Mouse (Mus musculus) liver, adult 2 months (tissue): ENCODE results near the gene Map4. TPM values are rescaled to one million over a fixed set of nuclear protein-coding genes. Genes with fewer than 3 reads are reported as not detected.

Experiments used
- DNase-seq: peaks from one replicate; pipeline ENCODE4 v3.0.0-alpha.2; 2011; ENCODE audit warnings: low read depth, low spot score; ENCODE audit errors: extremely low read depth
- H3K27ac ChIP-seq: fragments of 200-500 bp; replicated peaks from 2 replicates; pipeline ENCODE4 v1.5.1; 2012; ENCODE audit warnings: low read depth, mild to moderate bottlenecking, control low read depth, inconsistent platforms, low read length; ENCODE audit not compliant: insufficient read depth
- H3K27me3 ChIP-seq: fragments of 200-500 bp; 2 replicates; pipeline ENCODE4 v1.6.1; 2012; ENCODE audit warnings: mild to moderate bottlenecking, moderate library complexity, low read length, inconsistent platforms; ENCODE audit not compliant: control insufficient read depth, insufficient read depth
- H3K36me3 ChIP-seq: fragments of 200-500 bp; 2 replicates; pipeline ENCODE4 v1.6.1; 2012; ENCODE audit warnings: low read length, inconsistent platforms; ENCODE audit not compliant: control insufficient read depth, insufficient read depth
- H3K4me1 ChIP-seq: fragments of 200-500 bp; 2 replicates; pipeline ENCODE4 v1.6.1; 2011; ENCODE audit warnings: low read length; ENCODE audit not compliant: control insufficient read depth, insufficient read depth
- H3K4me3 ChIP-seq: fragments of 200-500 bp; 2 replicates; pipeline ENCODE4 v1.5.1; 2011; ENCODE audit warnings: low read depth, mild to moderate bottlenecking, control low read depth, low read length, moderate library complexity; ENCODE audit not compliant: insufficient read depth
- H3K79me2 ChIP-seq: fragments of 200-500 bp; 2 replicates; pipeline ENCODE4 v1.6.1; 2012; ENCODE audit warnings: inconsistent platforms, mild to moderate bottlenecking, low read length, moderate library complexity; ENCODE audit not compliant: control insufficient read depth, insufficient read depth
- H3K9ac ChIP-seq: fragments of 200-500 bp; 2 replicates; pipeline ENCODE4 v1.6.1; 2012; ENCODE audit warnings: low read depth, mild to moderate bottlenecking, control low read depth, inconsistent platforms, low read length
- CTCF ChIP-seq: fragments of 200-500 bp; IDR thresholded peaks from 2 replicates; pipeline ENCODE4 v1.5.1; 2011; ENCODE audit warnings: low read depth, low read length, control low read depth
- POLR2A ChIP-seq: fragments of 200-500 bp; IDR thresholded peaks from 2 replicates; pipeline ENCODE4 v1.6.1; 2011; ENCODE audit warnings: low read length, control low read depth; ENCODE audit not compliant: insufficient read depth; ENCODE audit errors: extremely low read depth
- WGBS: fragments of 180-500 bp; shearing (Covaris S2); methylation state at CpG from one replicate; pipeline ENCODE4 v1.1.7; 2018; 5-methylcytosine and 5-hydroxymethylcytosine counted together
- polyA plus RNA-seq: library from polyadenylated mRNA; depleted of rRNA; stranded (reverse); fragments of >200 nt; gene quantifications from 2 replicates; pipeline ENCODE4 v1.2.3, GENCODE M21; 2012
- total RNA-seq: library from RNA; depleted of rRNA; stranded (reverse); fragments of >200 nt; gene quantifications from 2 replicates; pipeline ENCODE4 v1.2.3, GENCODE M21; 2014

Gene Map4
- total and polyA plus RNA-seq, 2 experiments: 16.8 to 50.9 TPM

- Histone ChIP-seq H3K79me2 (no peaks in the 10 kb centered on the region; the same call in 1 of the 2 replicates), H3K9ac (no peak overlapping the region), H3K4me3 (no peak overlapping the region), H3K27me3 (no peaks in the 10 kb centered on the region), H3K27ac (no peak overlapping the region), H3K36me3 (no peaks in the 10 kb centered on the region), H3K4me1 (peaks cover 6% of the 10 kb centered on the region; the same call in 1 of the 2 replicates)
- 72% methylated on average over 5 of the region's 5 CpGs for WGBS
- DNase-seq: no peak
- TF ChIP-seq CTCF (no peak), POLR2A (no peak)
Measured at GRCm38 (mm10) chr9:109930063-109930462, 1.2 kb upstream of the Map4 start.

GRCm38 (mm10) chr9:109930752-109931151, 508 bp upstream of the Map4 start:
- H3K4me1 ChIP-seq: peaks cover 6% of the 10 kb centered on the region; the same call in 1 of the 2 replicates
- no peaks in the 10 kb centered on the region for H3K27me3 ChIP-seq
- H3K9ac ChIP-seq: no peak overlapping the region
- no peak overlapping the region for H3K4me3 ChIP-seq
- no peak for DNase-seq
- TF ChIP-seq CTCF (no peak), POLR2A (no peak)
- no peaks in the 10 kb centered on the region; the same call in 1 of the 2 replicates for H3K79me2 ChIP-seq
- no peaks in the 10 kb centered on the region for H3K36me3 ChIP-seq
- 56% methylated on average over 6 of the region's 6 CpGs for WGBS
- H3K27ac ChIP-seq: no peak overlapping the region

- no peak for DNase-seq
- Histone ChIP-seq H3K9ac (peak overlapping the region; percentile 86), H3K79me2 (peaks cover 2% of the 10 kb centered on the region; the same call in 1 of the 2 replicates), H3K4me1 (peaks cover 6% of the 10 kb centered on the region; the same call in 1 of the 2 replicates), H3K36me3 (no peaks in the 10 kb centered on the region), H3K27ac (peak overlapping the region; percentile 19), H3K4me3 (peak overlapping the region; percentile 83), H3K27me3 (no peaks in the 10 kb centered on the region)
- WGBS: under 1% methylated on average over 20 of the region's 20 CpGs
- no peak for TF ChIP-seq CTCF
- no peak for TF ChIP-seq POLR2A
Measured at GRCm38 (mm10) chr9:109932361-109932755, 1.1 kb downstream of the Map4 start.

- Histone ChIP-seq H3K27ac (peak overlapping the region; percentile 19; the same call in 1 of the 2 replicates), H3K4me3 (peak overlapping the region; percentile 83), H3K27me3 (no peaks in the 10 kb centered on the region), H3K4me1 (peaks cover 6% of the 10 kb centered on the region; the same call in 1 of the 2 replicates), H3K36me3 (no peaks in the 10 kb centered on the region), H3K9ac (peak overlapping the region; percentile 86; the same call in 1 of the 2 replicates), H3K79me2 (peaks cover 2% of the 10 kb centered on the region; the same call in 1 of the 2 replicates)
- TF ChIP-seq CTCF (0 out of 2 replicates have a peak, but pooled peaks have one; percentile 6), POLR2A (no peak)
- peak; percentile 47 for DNase-seq
- WGBS: 6% methylated on average over 12 of the region's 12 CpGs
Measured at GRCm38 (mm10) chr9:109932756-109933375, 1.6 kb downstream of the Map4 start.

- WGBS: 100% methylated on average over 3 of the region's 3 CpGs
Measured at GRCm38 (mm10) chr9:109939401-109939800, 8.1 kb downstream of the Map4 start.

GRCm38 (mm10) chr9:109942796-109943195, 11.5 kb downstream of the Map4 start:
- peak; percentile 80 for DNase-seq
- Histone ChIP-seq H3K36me3 (no peaks in the 10 kb centered on the region), H3K9ac (no peak overlapping the region), H3K4me1 (peaks cover 2% of the 10 kb centered on the region; the same call in 1 of the 2 replicates), H3K79me2 (peaks cover 22% of the 10 kb centered on the region; the same call in 1 of the 2 replicates), H3K27me3 (no peaks in the 10 kb centered on the region), H3K4me3 (no peak overlapping the region; the same call in 1 of the 2 replicates), H3K27ac (no peak overlapping the region)
- WGBS: 20% methylated on average over 4 of the region's 4 CpGs
- no peak for TF ChIP-seq POLR2A
- no peak for TF ChIP-seq CTCF

More at GRCm38 (mm10) chr9:109939401-109939800, 8.1 kb downstream of the Map4 start:
- Histone ChIP-seq H3K4me1 (peaks cover 2% of the 10 kb centered on the region; the same call in 1 of the 2 replicates), H3K79me2 (peaks cover 24% of the 10 kb centered on the region; the same call in 1 of the 2 replicates), H3K9ac (no peak overlapping the region), H3K27ac (no peak overlapping the region), H3K36me3 (no peaks in the 10 kb centered on the region), H3K27me3 (no peaks in the 10 kb centered on the region), H3K4me3 (no peak overlapping the region)
- no peak for DNase-seq
- TF ChIP-seq CTCF (no peak), POLR2A (no peak)
